ENCODE assay signal across 9 mouse cellular contexts in genomic region chr2:169212676-169213257, GRCm38 (mm10).
DNase-seq lines count a peak whose midpoint lies in the region; ATAC-seq and TF ChIP-seq lines count a peak whose summit lies in the region.
"Had no signal": no experiment of that assay in that cellular context is flagged by ENCODE, and none has a peak within 500 bp of the region (broad histone marks: within the 10 kb centered on the region; RNA-seq: fewer than 3 reads in every experiment).

No protein-coding gene starts in this region.

- no peak for ATAC-seq in heart, embryonic 14.5 days (ENCODE audit: insufficient number of reproducible peaks, insufficient read depth, low FRiP score, low read depth)
- ATAC-seq in cerebellum, adult (ENCODE audit: insufficient number of reproducible peaks, low FRiP score, low TSS enrichment): no peak
- ATAC-seq: CD4-positive, CD25-positive, alpha-beta regulatory T cell, adult 4 months had no signal

- H3K79me2 ChIP-seq in heart, adult 2 months (replicated peaks; ENCODE audit: control insufficient read depth, insufficient read depth, low read length): no peaks in the 10 kb centered on the region

- H3K36me3 ChIP-seq in heart, embryonic 14.5 days (ENCODE audit: control insufficient read depth, insufficient read depth, low read length): no peaks in the 10 kb centered on the region
- H3K36me3 ChIP-seq in heart, adult 2 months (ENCODE audit: control insufficient read depth, insufficient read depth, low read length): no peaks in the 10 kb centered on the region

- no peak for TF ChIP-seq POLR2A in heart, adult 2 months (IDR thresholded peaks at IDR 0.05; ENCODE audit: insufficient read depth, low read depth, low read length)

- DNase-seq in heart, adult 2 months: no peak
- DNase-seq in kidney, postnatal 4 days: peak; percentile 39 to 54
- DNase-seq in kidney, postnatal 36 days: no peak
- peak; percentile 28 for DNase-seq in embryo, embryonic 9.5 days (ENCODE audit: extremely low spot score)
- peak; percentile 24 for DNase-seq in hindlimb bud, embryonic 11.5 days (ENCODE audit: extremely low spot score, low read depth, low spot score)

- H3K4me3 ChIP-seq in heart, embryonic 14.5 days (ENCODE audit: control insufficient read depth in 1 of 2, insufficient read depth in 1 of 2, low read depth in 1 of 2, low read length in 2 of 2): no peak overlapping the region
- no peak overlapping the region for H3K4me3 ChIP-seq in heart, adult 2 months
- H3K4me3 ChIP-seq: left cerebral cortex, adult 2 months had no signal

- intact Hi-C loops in heart, adult 2 months (cut with DNase I): no loop called here

- H3K9ac ChIP-seq in heart, embryonic 14.5 days (ENCODE audit: low read length): no peak overlapping the region
- no peak overlapping the region for H3K9ac ChIP-seq in heart, adult 2 months (ENCODE audit: low read depth, low read length)

- peaks cover 4 to 9% of the 10 kb centered on the region in 2 experiments for H3K4me1 ChIP-seq in heart, embryonic 14.5 days (ENCODE audit: control insufficient read depth in 2 of 2, insufficient read depth in 2 of 2, low read length in 2 of 2)
- H3K4me1 ChIP-seq in heart, adult 2 months (ENCODE audit: control insufficient read depth, insufficient read depth, low read length): peaks cover 3% of the 10 kb centered on the region

- no peak for TF ChIP-seq CTCF in heart, adult 2 months (IDR thresholded peaks at IDR 0.05)

- WGBS in heart, embryonic 14.5 days: 50% methylated on average over 3 of the region's 3 CpGs
- WGBS in heart, adult 2 months: 49% methylated on average over 3 of the region's 3 CpGs

- H3K27ac ChIP-seq in heart, embryonic 14.5 days (replicated peaks in 1 of 2; ENCODE audit: control insufficient read depth in 1 of 2, insufficient read depth in 1 of 2, low read depth in 2 of 2, low read length in 2 of 2): peak overlapping the region; percentile 44 to 57; a peak in 3 of 4 replicates
- H3K27ac ChIP-seq in heart, adult 2 months: no peak overlapping the region
- H3K27ac ChIP-seq: left cerebral cortex, adult 2 months had no signal

- no peaks in the 10 kb centered on the region for H3K27me3 ChIP-seq in heart, embryonic 14.5 days (ENCODE audit: control insufficient read depth, insufficient read depth, low read length)
- H3K27me3 ChIP-seq in heart, adult 2 months (ENCODE audit: control insufficient read depth, insufficient read depth, low read length): no peaks in the 10 kb centered on the region

- H3K9me3 ChIP-seq in heart, embryonic 14.5 days (ENCODE audit: control insufficient read depth, low read length): peaks cover 19% of the 10 kb centered on the region; the same call in 1 of the 2 replicates

- peak overlapping the region; percentile 27 for H3K4me2 ChIP-seq in heart, embryonic 14.5 days (ENCODE audit: low read length)

- no peak for TF ChIP-seq EP300 in heart, adult 2 months (IDR thresholded peaks at IDR 0.05; ENCODE audit: insufficient read depth, low read depth, low read length)

Comparison
In these comparisons a context has a peak if more than half of its experiments do, and no peak if none do; other contexts are left out.
1. DNase-seq: peak in kidney, postnatal 4 days (2 of 2), embryo, embryonic 9.5 days (single experiment) and hindlimb bud, embryonic 11.5 days (single experiment); none in heart, adult 2 months (0 of 2) and kidney, postnatal 36 days (0 of 2).